Mouse (Mus musculus) olfactory bulb, adult 2 months (tissue): ENCODE results near the gene Gm49345.
"Not testable (repeated sequence)": the region's sequence is repeated elsewhere in the genome, so short reads cannot be mapped to it uniquely, and the experiment has no call there.

Source experiments
- CTCF ChIP-seq: fragments of 200-500 bp; IDR thresholded peaks from 2 replicates; pipeline ENCODE4 v1.5.1; 2012; ENCODE audit warnings: low read depth, mild to moderate bottlenecking, low read length, moderate library complexity; ENCODE audit not compliant: insufficient read depth
- POLR2A ChIP-seq: fragments of 200-500 bp; IDR thresholded peaks from 2 replicates; pipeline ENCODE4 v1.6.1; 2012; ENCODE audit warnings: mild to moderate bottlenecking, low read depth, low read length, moderate library complexity; ENCODE audit not compliant: insufficient read depth

DNA sequence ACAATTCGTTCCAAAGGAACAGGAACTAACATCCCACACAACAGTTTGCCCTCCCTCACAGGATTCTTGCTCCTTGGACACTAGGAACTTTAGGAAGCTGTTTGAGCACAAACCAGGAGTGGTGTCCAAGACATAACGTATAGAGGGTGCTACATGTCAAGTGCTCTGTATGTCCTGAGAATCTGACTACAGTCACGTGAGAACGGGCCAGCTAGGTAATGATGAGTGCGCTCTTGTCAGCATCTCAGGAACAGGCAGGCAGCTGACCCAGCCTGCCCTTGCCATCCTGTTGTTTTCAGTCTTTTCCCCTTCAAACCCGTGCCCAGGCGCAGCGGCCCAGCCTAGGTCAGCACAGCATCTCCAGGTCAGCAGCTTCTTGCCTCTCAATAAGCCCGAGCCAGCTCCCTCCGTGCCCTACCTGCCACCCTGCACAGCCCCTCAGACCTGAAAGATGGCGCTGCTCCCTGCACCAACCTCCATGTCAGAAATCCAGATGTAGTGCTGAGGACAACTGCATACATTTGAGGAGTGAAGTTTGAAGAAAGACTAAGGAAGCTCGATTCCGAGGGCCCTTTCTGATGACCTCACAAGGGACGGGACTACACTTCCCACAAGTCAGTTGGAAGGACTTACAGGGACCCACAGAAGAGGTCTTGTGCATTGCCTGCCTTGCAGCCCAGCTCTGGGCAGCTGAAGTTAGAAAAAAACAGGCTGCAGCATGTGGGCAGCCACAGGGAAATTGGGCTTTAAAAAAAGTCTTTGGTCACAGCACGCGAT is 45.6 kb upstream of the Gm49345 start:
- TF ChIP-seq CTCF: not testable (repeated sequence)
- 0 out of 2 replicates have a peak, but pooled peaks have one; percentile 17 for TF ChIP-seq POLR2A
